Mouse (Mus musculus): ENCODE data around the gene Aldh1a1.
"Not testable (repeated sequence)": the region's sequence is repeated elsewhere in the genome, so short reads cannot be mapped to it uniquely, and the experiment has no call there.

The Aldh1a1 gene

DNA sequence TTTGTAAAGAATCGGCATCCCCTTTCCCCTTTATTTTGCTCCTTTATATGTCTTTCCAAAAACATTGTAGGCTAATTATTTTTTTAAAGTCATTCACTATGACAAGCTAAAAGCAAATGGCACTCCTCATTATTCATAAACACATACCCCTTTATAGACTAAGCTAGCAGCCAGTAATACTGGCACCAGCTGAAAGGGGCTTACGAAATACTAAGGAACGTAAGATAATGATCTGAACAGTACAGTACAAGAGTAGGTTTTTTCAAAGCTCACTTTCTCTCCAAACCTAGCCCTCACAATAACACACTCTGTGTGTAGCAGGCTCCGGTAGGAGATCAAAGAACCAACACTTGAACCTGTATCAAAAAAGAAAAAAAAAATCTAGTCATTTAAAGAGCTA is 64.7 kb downstream of the Aldh1a1 start:
- no peak for DNase-seq

DNA sequence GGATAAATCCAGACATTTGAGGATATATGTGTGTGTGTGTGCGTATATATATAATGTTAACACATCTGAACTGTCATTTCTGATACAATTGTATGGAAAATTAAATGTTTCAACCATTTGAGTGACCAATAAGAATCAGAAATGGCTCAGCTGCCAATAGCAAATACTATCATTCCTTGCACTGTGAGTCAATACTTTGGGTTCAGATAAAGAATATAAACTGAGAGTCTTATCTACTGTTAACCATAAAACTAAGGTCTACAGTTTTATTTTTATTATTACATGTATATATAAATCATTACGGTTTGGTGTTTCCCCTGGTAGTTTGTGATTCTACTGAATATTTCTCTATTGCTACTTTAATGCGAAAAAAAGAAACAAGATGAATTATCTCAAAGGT is 65.6 kb downstream of the Aldh1a1 start:
- no peak for DNase-seq

GRCm38 (mm10) chr19:20558544-20558943 is 66.0 kb downstream of the Aldh1a1 start:
- DNase-seq = no peak

GRCm38 (mm10) chr19:20558952-20559351 is 66.4 kb downstream of the Aldh1a1 start:
- DNase-seq = no peak

DNA sequence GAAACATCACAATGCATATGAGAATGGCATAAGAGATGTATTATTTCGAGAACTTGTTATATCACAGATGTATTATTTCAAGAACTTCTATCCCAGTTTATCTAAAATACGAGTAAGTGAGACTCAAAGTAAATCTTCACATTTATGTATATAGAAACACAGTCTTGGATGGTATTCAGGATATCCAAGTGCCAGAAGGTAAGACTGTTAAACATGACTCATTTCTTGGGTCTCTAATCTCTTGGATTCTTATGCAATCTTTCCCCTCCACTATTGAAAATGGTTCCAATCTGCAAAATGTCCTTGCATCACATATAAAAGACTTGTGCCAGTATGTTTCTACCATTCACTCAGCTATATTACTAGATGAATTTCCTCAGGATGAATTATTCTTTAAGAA is 67.4 kb downstream of the Aldh1a1 start:
- no peak for DNase-seq

DNA sequence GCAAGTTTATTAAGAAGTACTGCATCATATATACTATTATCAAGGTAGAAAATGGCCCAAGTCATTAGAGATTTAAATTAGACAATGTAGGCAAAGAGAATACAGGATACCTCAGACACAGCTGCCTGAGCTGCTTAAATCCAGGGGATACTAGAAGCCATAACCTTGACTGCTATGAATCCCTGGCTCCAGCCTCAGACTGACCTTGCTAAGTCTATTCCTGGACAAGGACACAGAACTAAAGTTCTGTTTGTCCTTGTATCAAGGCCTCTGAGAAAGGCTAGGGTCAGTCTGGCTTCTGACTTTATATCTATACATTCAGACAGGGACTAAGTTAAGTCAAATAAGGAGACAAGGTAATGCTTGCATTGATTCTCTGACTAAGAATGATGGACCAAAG is 69.9 kb downstream of the Aldh1a1 start:
- DNase-seq = no peak

- no peak for DNase-seq
Observed at GRCm38 (mm10) chr19:20566294-20566693, 73.8 kb downstream of the Aldh1a1 start.

DNA sequence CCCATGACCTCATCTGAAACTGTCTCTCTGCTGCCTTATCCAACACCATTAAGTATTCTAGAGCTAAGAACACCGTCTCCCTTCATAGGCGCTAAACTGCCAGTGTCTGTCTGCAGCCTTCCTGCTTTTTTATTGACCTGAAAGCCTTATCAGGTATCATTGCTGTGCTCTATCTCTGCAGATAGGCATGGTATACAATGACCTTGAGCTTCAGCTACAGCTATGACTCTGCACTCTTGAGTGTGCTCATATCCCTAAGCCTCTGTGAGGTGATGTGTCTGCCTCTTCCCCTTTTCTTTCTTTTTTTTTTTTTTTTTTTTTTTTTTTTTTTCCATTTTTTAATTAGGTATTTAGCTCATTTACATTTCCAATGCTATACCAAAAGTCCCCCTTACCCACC is 74.5 kb downstream of the Aldh1a1 start:
- no peak for DNase-seq

GRCm38 (mm10) chr19:20576984-20577383 is 84.5 kb downstream of the Aldh1a1 start:
- DNase-seq = no peak

DNA sequence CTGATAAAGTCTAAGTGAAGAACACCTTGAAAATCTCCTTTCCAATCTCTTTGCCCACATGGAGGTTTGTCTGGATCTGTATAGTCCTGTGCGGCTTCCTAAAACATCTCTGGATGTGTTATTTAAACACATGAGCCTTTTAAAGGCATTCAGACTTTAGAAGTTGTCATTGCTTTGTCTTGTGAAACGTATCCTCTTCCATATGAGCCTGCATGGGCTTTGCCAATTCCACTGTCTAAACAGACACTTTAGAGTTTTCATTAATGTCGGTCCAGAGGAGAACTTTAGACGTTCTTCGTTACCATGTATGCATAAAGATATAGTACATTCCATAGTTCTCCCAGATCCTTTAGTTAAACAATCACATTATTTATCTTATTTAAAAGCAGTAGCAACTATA is 84.9 kb downstream of the Aldh1a1 start:
- no peak for DNase-seq

DNA sequence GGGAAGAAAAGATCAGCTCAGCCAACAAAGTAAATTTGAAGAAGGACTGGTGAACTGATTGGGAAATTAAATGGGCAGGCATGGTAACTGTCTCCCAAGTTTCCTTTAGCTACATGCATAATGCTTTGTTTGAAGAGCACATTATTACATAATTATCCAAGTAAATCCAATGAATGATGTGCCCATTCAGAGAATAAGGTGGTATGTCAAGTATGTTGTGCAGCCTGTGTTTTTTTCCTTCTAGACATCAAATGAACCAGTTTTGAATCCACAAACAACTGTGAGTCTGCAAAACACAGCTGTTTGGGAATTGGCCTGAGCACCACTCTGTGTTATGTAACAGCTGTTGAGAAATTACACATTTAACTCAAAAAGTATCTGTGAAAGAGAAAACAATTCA is 107.4 kb downstream of the Aldh1a1 start:
- DNase-seq = no peak

DNA sequence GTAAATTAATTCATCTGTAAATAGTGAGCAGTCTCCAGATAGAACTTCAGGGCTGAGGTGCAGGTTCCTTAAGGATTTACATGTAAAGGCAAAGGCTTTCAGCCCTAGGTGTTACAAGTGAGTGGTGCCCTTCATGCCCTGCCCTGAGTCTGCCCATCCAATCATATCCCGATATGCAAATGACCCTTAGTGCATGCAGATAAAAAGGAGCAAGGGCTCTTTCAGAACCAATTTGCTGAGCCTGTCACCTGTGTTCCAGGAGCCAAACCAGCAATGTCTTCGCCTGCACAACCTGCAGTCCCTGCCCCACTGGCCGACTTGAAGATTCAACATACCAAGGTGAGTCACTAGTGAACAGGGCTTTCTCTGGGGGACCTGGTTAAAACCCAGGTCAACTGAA is 109.2 kb downstream of the Aldh1a1 start:
- DNase-seq = peak; percentile 68

DNA sequence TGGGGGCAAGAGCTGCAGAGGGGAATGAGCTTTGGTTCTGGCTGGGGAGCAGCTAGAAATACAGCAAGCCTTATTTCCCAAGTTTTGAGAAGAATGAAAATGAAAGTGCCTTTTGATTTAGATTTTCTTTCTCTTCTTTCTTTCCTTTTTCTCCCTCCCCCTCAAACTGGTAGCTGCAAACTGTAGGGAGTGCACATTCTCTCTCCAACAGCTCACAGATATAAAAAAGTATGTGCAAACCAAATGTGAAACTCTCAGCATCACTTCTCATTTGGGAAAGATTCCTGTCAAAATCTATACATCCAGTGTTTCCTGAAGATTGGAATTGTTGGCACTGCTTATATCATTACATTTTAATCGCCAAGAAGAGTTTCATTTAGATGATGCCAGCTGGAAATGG is 110.7 kb downstream of the Aldh1a1 start:
- no peak for DNase-seq

DNA sequence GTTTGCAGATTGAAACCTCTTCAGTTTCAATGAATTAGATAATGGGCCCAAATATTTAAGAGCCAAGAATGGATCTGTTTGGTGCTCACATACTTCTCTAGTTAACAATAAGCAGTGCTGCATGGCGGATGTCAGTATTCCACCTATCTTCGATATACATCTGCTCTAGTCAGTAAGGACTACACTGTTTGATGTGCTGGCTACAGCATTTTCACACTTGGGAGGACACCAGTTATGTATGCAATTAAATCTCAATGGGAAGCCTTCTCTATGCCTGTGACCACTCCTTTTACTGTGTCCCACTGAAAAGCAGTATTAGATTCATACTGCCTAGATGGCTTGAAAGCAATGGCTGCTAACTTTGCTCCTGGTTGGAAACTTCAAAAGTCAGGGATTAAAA is 111.4 kb downstream of the Aldh1a1 start:
- DNase-seq = no peak

DNA sequence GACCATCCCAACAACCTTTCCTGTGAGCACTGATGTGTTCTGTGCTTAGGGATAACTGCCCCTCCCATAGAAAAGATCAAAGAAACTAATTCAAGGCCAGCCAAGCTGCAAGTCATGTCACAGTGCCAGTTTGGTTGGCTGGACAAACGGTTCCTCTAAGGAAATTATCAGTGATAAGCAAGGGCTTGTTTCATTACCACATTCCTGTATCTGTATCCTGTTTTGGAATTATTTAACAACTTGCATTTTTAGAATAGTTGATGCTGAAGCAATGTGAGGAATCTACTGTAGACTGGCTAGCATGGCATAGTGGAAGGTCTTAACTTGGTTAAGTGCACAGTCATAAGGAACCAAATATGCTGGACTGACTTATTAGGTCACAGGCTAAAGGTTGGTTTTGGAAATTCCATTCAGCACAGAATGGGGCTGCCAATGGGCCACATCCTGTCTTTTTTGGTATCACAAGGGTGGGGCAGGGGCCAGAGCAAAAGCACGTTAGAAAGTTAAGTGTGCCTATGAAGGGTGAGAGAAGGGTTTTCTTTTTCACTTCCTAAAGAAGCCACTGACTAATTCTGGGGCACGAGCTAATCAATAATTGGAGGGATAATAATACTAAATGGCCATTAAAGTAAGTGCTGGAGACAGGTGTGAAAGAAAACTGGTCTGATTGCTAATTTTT is 121.9 kb downstream of the Aldh1a1 start:
- no peak for DNase-seq

DNA sequence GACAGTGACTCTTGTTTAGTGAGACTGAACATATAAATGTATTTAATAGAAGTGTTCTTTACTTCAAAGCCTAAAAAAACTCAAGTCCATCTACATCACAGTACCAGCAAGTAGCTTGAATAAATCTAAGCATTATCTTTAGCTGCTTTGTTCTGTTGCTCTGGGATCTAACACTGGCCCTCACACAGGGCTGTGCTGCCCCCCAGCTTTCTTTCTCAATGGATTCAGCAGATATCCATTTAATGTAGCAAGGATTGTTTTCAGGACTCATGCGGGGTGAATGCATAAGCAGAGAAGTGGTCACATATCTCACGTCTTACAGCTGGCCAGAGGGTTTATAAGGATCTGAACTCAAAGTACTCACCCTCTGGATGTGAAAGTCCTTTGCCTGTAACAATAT is 129.9 kb downstream of the Aldh1a1 start:
- DNase-seq = no peak

- no peak for DNase-seq
Observed at GRCm38 (mm10) chr19:20623416-20623815, 130.9 kb downstream of the Aldh1a1 start.

- no peak for DNase-seq
Observed at GRCm38 (mm10) chr19:20631020-20631419, 138.5 kb downstream of the Aldh1a1 start.

GRCm38 (mm10) chr19:20633876-20634691 is 141.6 kb downstream of the Aldh1a1 start:
- DNase-seq = no peak

DNA sequence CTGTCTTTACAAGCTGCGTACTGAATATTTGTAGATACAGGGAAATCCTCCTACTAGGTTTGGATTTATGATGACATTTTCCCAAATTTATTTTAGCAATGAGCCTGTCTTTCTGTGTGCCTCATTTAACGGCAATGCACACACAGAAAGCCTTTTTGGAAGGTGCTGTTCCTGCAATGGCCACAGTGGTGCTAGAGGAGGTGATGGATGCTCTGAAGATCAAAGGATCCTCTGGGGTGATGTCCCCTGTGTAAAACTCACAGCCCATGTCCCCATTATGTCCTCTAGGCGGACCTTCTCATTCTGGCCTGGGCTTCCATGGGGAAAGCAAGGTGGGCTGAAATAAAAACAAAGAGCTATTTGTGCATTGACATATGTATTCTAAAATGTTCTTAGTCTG is 151.8 kb downstream of the Aldh1a1 start:
- no peak for DNase-seq

GRCm38 (mm10) chr19:20647496-20647895 is 155.0 kb downstream of the Aldh1a1 start:
- not testable (repeated sequence) for DNase-seq

DNA sequence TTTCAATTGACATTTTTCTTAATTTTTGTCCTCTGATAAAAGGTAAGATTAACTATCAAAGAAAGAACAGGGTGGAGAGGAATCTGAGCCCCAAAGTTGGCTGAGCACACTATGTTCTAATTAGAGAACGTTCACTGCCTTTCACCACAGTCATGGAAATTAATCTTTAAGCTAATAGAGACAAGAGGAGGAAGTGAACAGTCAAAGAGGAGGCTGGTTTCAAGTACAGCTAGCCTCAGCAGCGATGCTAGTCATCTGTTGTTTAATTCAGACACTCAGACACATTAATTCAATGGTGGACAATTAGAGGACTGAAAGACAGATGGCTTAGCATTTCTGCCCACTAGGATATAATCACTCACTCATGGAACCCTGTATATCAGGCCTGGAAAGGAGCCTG is 157.5 kb downstream of the Aldh1a1 start:
- DNase-seq = no peak

- DNase-seq = no peak
Observed at GRCm38 (mm10) chr19:20653082-20653676, 160.7 kb downstream of the Aldh1a1 start.
